Mouse (Mus musculus) midbrain, embryonic 15.5 days (tissue): ENCODE measurements around the gene Ntn4. TPM values are rescaled to one million over a fixed set of nuclear protein-coding genes. Genes with fewer than 3 reads are reported as not detected.

Source experiments
- ATAC-seq: fragments of 200-750 bp; cut with Nextera tagmentation; replicated peaks from 2 replicates; pipeline ENCODE4 v1.8.0; 2017; ENCODE audit warnings: moderate TSS enrichment
- H3K27ac ChIP-seq: fragments of 300-500 bp; sonication (generic); 2 replicates; pipeline ENCODE4 v1.5.1; 2015; ENCODE audit warnings: mild to moderate bottlenecking, inconsistent platforms
- H3K27me3 ChIP-seq: fragments of 300-500 bp; sonication (generic); replicated peaks from 2 replicates; pipeline ENCODE4 v1.6.1; 2015; ENCODE audit warnings: inconsistent platforms
- H3K36me3 ChIP-seq: fragments of 300-500 bp; sonication (generic); replicated peaks from 2 replicates; pipeline ENCODE4 v1.6.1; 2015; ENCODE audit warnings: inconsistent platforms
- H3K4me1 ChIP-seq: fragments of 300-500 bp; sonication (generic); 2 replicates; pipeline ENCODE4 v1.6.1; 2015; ENCODE audit warnings: inconsistent platforms
- H3K4me2 ChIP-seq: fragments of 300-500 bp; sonication (generic); 2 replicates; pipeline ENCODE4 v1.6.1; 2015; ENCODE audit warnings: inconsistent platforms, mild to moderate bottlenecking, moderate library complexity
- H3K4me3 ChIP-seq: fragments of 300-500 bp; sonication (generic); 2 replicates; pipeline ENCODE4 v1.5.1; 2015; ENCODE audit warnings: mild to moderate bottlenecking, inconsistent platforms
- H3K9ac ChIP-seq: fragments of 300-500 bp; sonication (generic); 2 replicates; pipeline ENCODE4 v1.6.1; 2015; ENCODE audit warnings: mild to moderate bottlenecking, inconsistent platforms
- H3K9me3 ChIP-seq: fragments of 300-500 bp; sonication (generic); 2 replicates; pipeline ENCODE4 v1.6.1; 2016; ENCODE audit warnings: inconsistent platforms
- WGBS: fragments of 180-500 bp; shearing (Covaris S2); methylation state at CpG from one replicate; pipeline ENCODE4 v1.1.7; 2015; ENCODE audit warnings: mixed read lengths; 5-methylcytosine and 5-hydroxymethylcytosine counted together
- polyA plus RNA-seq: library from polyadenylated mRNA; unstranded; fragments of >200 nt; fragmentation: Nextera tagmentation; extraction: Ambion mirVana; gene quantifications from 2 replicates; pipeline ENCODE4 v1.2.1, GENCODE M21; 2015

Ntn4 gene
- polyA plus RNA-seq = 1.2 and 1.8 TPM in 2 replicates

DNA sequence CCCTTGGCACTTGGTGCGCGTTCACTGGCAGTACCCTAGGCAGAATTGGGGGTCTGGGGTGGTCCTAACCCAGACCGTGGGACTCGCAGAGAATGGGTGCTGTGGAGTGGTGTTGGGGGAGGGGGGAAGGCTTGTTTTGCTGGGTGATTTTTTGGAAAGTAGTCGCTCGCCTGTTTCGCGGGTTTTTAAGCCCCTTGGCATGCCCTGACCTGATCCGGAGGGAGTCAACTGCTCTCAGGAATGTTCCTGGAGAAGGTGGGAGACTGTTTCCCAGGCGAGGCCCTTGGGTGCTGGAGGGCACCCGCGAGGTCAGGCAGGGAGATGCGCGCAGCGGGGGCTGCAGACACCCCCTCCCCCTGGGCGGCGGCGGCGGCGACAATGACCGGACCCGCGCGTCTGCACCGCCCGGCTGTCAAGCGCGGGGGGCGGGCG, at the start of gene Ntn4:
Ntn4 (plus strand) TSS at position 161 of the 432 bp plus-strand sequence.
- H3K36me3 ChIP-seq = no peaks in the 10 kb centered on the region
- peak; percentile 16; the same call in 1 of the 2 replicates for ATAC-seq
- peak within 1 kb of the TSS; percentile 97 for H3K4me2 ChIP-seq
- H3K4me3 ChIP-seq = peak within 1 kb of the TSS; percentile 92
- H3K27me3 ChIP-seq = no peaks in the 10 kb centered on the region
- WGBS = 3% methylated on average over 30 of the region's 30 CpGs
- H3K9me3 ChIP-seq = no peaks in the 10 kb centered on the region
- peak within 1 kb of the TSS; percentile 82 for H3K9ac ChIP-seq
- H3K4me1 ChIP-seq = peaks cover 25% of the 10 kb centered on the region
- peak within 1 kb of the TSS; percentile 82 for H3K27ac ChIP-seq

DNA sequence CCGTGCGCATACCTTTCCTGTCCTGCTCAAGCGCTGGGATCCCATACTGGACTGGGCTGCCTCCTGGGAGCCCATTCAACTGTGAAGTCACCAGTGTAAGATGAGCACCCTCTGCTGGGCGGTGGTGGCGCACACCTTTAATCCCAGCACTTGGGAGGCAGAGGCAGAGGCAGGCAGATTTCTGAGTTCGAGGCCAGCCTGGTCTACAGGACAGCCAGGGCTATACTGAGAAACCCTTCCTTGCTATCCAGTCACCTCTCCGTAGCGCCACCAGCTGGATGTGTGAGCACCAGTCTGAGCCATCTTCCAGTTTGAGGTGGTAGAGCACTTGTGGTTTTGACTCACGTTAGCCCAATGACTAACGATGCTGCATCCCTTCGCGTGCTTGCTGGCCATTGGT, 48.0 kb upstream of the Ntn4 start:
- Histone ChIP-seq H3K9ac (no peak overlapping the region), H3K4me2 (no peak overlapping the region)
- no peak for ATAC-seq

DNA sequence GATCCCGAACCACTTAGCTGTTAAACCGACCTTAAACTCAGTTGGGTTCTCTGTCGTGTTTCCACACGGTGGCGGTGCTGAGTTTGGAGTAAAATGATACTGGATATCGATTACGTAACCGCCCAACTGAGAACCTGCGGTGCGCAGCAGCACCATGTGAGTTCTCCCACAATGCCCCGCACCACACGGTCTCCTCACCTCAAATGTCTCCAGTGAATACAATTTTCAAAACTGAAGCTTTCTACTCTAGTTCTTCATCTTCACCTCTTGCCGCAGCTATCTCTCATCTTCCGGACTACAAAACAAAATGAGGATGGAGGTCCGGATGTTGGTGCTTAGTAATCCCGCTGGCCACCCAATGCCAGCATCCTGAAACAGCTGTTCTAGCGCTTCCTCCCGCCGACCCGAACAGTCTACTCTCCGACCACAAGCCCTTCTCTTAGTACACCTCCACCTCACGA, 46.4 kb upstream of the Ntn4 start:
- WGBS = 3% methylated on average over 22 of the region's 22 CpGs
- Histone ChIP-seq H3K4me2 (peak overlapping the region; percentile 83), H3K9ac (peak overlapping the region; percentile 57), H3K4me1 (peaks cover 8% of the 10 kb centered on the region; the same call in 1 of the 2 replicates), H3K9me3 (no peaks in the 10 kb centered on the region), H3K27me3 (no peaks in the 10 kb centered on the region), H3K27ac (peak overlapping the region; percentile 68; the same call in 1 of the 2 replicates), H3K36me3 (no peaks in the 10 kb centered on the region), H3K4me3 (peak overlapping the region; percentile 47)
- ATAC-seq = peak; percentile 80

More for the DNA sequence above, 48.0 kb upstream of the Ntn4 start:
- no peak overlapping the region for H3K4me3 ChIP-seq
- no peak overlapping the region for H3K27ac ChIP-seq
- WGBS = 53% methylated on average over 12 of the region's 12 CpGs
- no peaks in the 10 kb centered on the region for H3K36me3 ChIP-seq
- no peaks in the 10 kb centered on the region for H3K27me3 ChIP-seq
- peaks cover 22% of the 10 kb centered on the region for H3K4me1 ChIP-seq
- no peaks in the 10 kb centered on the region for H3K9me3 ChIP-seq

DNA sequence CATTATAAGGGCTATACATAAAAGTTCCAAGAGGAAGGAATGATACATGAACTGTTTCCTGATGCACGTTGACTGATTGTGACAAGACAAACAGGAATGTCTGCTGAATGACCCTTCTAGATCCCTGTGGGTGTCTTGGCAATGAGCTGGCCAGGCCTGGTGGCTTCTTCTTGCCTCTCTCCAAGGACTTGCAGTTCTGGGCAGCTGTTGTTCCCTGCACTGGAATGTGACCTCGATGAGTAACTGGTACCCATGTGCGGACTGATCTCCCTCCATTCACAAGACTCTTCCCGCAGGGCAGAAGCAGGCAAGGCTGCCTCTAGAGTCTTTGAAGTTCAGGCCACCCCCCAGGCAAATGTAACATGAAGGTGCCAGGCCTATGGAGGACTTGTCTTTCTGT, 44.6 kb upstream of the Ntn4 start:
- Histone ChIP-seq H3K27ac (no peak overlapping the region), H3K27me3 (no peaks in the 10 kb centered on the region), H3K9me3 (no peaks in the 10 kb centered on the region), H3K4me3 (no peak overlapping the region), H3K9ac (no peak overlapping the region), H3K36me3 (no peaks in the 10 kb centered on the region), H3K4me2 (no peak overlapping the region), H3K4me1 (peaks cover 4% of the 10 kb centered on the region; the same call in 1 of the 2 replicates)
- no peak for ATAC-seq
- WGBS = 75% methylated on average over 4 of the region's 4 CpGs

DNA sequence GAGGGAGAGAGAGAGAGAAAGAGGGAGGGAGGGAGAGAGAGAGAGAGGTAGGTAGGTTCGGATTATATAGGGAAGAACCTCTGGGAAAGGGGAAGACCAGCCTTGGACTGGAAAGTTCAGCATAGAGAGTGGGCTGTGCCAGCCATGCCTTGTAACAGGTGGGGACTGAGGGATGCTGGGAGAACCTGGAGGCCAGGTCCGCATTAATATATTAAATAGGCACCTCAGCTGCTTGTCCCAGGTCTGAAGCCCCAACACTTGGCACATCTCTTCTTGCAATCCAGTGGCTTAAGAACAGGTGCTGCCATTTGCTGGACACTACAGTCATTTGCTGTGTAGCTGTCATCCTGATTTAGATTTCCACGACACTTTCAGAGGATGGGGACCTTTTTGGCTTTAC, 43.8 kb upstream of the Ntn4 start:
- Histone ChIP-seq H3K36me3 (no peaks in the 10 kb centered on the region), H3K4me1 (peaks cover 4% of the 10 kb centered on the region; the same call in 1 of the 2 replicates), H3K9me3 (no peaks in the 10 kb centered on the region), H3K4me3 (no peak overlapping the region), H3K27me3 (no peaks in the 10 kb centered on the region), H3K27ac (no peak overlapping the region), H3K4me2 (no peak overlapping the region), H3K9ac (no peak overlapping the region)
- 90% methylated on average over 3 of the region's 3 CpGs for WGBS
- ATAC-seq = no peak

- no peak overlapping the region for H3K4me3 ChIP-seq
Observed at GRCm38 (mm10) chr10:93602309-93602708, 38.2 kb upstream of the Ntn4 start.

DNA sequence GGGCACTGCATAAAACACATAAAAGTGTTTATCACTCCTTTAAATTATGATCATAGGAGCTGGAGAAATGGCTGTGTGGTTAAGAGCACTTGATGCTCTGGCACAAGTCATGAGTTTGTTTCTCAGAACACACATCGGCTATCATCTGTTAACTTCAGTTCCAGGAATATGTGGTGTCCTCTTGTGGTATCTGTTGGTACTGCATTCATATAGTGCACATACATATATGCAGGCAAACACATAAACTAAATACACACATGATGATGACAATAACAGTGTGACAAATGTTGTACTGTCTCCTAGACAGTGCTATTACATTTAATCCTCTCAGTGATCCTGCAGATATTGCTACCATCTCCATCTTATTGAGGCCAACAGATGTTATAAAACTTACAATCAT, 37.2 kb upstream of the Ntn4 start:
- H3K4me1 ChIP-seq = no peaks in the 10 kb centered on the region
- no peaks in the 10 kb centered on the region for H3K36me3 ChIP-seq
- no peaks in the 10 kb centered on the region for H3K9me3 ChIP-seq
- no peak for ATAC-seq
- H3K4me2 ChIP-seq = no peak overlapping the region
- H3K27ac ChIP-seq = no peak overlapping the region
- no peak overlapping the region for H3K9ac ChIP-seq
- H3K27me3 ChIP-seq = no peaks in the 10 kb centered on the region
- WGBS = 90% methylated on average over 1 of the region's 1 CpGs
- H3K4me3 ChIP-seq = no peak overlapping the region

More at GRCm38 (mm10) chr10:93602309-93602708, 38.2 kb upstream of the Ntn4 start:
- Histone ChIP-seq H3K4me2 (no peak overlapping the region), H3K27ac (no peak overlapping the region), H3K9me3 (no peaks in the 10 kb centered on the region), H3K9ac (no peak overlapping the region), H3K4me1 (no peaks in the 10 kb centered on the region), H3K27me3 (no peaks in the 10 kb centered on the region), H3K36me3 (no peaks in the 10 kb centered on the region)
- ATAC-seq = no peak
- 62% methylated on average over 5 of the region's 5 CpGs for WGBS

- no peak overlapping the region for H3K27ac ChIP-seq
- 92% methylated on average over 9 of the region's 9 CpGs for WGBS
Observed at GRCm38 (mm10) chr10:93606326-93606725, 34.2 kb upstream of the Ntn4 start.

DNA sequence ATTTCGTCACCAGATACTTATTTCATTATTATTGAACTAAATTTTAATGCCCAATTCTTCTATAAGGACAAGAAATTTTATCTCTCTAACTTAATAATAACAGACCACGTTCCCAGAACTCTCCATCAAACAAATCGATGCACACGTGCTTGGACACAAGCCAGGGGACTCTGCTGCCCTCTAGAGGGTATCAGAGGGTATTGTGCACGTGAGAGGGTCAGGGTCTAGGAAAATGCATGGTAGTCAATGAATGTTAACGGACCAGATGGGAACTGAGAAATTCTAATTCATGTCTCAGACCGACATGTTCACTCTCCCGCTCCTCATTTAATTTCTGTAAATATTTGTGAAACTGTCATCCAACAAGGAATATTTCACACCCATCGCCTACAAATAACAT, 32.4 kb upstream of the Ntn4 start:
- ATAC-seq = no peak
- Histone ChIP-seq H3K9ac (no peak overlapping the region), H3K4me3 (no peak overlapping the region), H3K27ac (no peak overlapping the region), H3K27me3 (no peaks in the 10 kb centered on the region), H3K4me1 (peaks cover 4% of the 10 kb centered on the region; the same call in 1 of the 2 replicates), H3K4me2 (no peak overlapping the region), H3K9me3 (no peaks in the 10 kb centered on the region), H3K36me3 (no peaks in the 10 kb centered on the region)
- WGBS = 51% methylated on average over 9 of the region's 9 CpGs

More at GRCm38 (mm10) chr10:93606326-93606725, 34.2 kb upstream of the Ntn4 start:
- H3K36me3 ChIP-seq = no peaks in the 10 kb centered on the region
- no peak overlapping the region for H3K4me3 ChIP-seq
- no peak overlapping the region for H3K4me2 ChIP-seq
- no peaks in the 10 kb centered on the region for H3K27me3 ChIP-seq
- ATAC-seq = no peak
- no peaks in the 10 kb centered on the region for H3K4me1 ChIP-seq
- H3K9ac ChIP-seq = no peak overlapping the region
- no peaks in the 10 kb centered on the region for H3K9me3 ChIP-seq

GRCm38 (mm10) chr10:93609236-93609635, 31.2 kb upstream of the Ntn4 start:
- Histone ChIP-seq H3K9ac (no peak overlapping the region), H3K9me3 (no peaks in the 10 kb centered on the region), H3K4me3 (no peak overlapping the region), H3K4me1 (peaks cover 4% of the 10 kb centered on the region; the same call in 1 of the 2 replicates), H3K4me2 (no peak overlapping the region), H3K27me3 (no peaks in the 10 kb centered on the region), H3K27ac (no peak overlapping the region), H3K36me3 (no peaks in the 10 kb centered on the region)
- no peak for ATAC-seq
- 94% methylated on average over 7 of the region's 7 CpGs for WGBS

DNA sequence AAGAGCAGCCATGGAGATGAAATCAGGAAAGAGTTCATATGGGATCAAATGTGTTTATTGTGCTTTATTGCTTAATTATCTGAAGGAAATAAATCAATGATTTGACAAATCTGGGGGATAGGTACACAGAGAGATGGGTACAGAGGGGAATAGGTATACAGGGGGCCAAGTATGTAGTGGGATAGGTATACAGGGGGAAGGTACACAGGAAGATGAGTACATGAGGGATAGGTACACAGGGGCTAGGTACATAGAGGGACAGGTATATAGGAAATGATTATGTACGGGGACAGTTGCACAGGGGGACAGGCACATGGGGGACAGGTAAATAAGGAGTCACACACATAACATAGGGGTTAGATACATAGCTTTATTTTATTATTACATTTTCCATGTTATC, 29.6 kb upstream of the Ntn4 start:
- no peaks in the 10 kb centered on the region for H3K27me3 ChIP-seq
- no peak overlapping the region for H3K4me3 ChIP-seq
- 100% methylated on average over 1 of the region's 1 CpGs for WGBS
- no peak overlapping the region for H3K4me2 ChIP-seq
- H3K36me3 ChIP-seq = no peaks in the 10 kb centered on the region
- peaks cover 4% of the 10 kb centered on the region; the same call in 1 of the 2 replicates for H3K4me1 ChIP-seq
- H3K9ac ChIP-seq = no peak overlapping the region
- peak; percentile 60 for ATAC-seq
- no peak overlapping the region for H3K27ac ChIP-seq
- H3K9me3 ChIP-seq = no peaks in the 10 kb centered on the region

DNA sequence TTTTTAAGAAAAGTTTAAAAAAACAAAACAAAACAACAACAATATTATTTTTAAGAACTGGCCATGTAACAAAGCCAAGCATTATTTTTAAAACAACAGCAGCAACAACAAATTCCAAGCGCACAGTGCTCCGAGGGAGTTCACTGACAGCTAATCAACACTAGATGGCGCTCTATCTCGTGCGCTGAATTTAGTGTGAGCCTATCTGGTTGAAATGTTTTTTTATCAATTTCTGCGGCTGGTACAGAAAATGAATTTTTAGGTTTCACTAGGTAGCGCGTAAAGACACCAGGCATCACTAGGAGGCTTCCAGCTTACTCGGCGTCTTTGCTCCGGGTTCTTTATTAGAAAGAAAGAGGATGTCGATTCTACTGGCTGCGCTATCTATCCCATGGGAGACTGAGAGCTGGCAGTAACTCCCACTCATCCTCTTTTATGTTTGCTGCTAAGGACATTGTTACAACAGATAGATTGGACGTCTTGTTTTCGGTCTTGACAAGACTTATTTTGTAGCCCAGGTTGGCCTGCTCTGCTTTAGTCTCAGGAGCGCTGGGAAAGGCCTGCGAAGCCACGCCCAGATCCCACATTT, 29.0 kb upstream of the Ntn4 start:
- no peaks in the 10 kb centered on the region for H3K9me3 ChIP-seq
- H3K27me3 ChIP-seq = no peaks in the 10 kb centered on the region
- peaks cover 4% of the 10 kb centered on the region; the same call in 1 of the 2 replicates for H3K4me1 ChIP-seq
- H3K9ac ChIP-seq = no peak overlapping the region
- H3K36me3 ChIP-seq = no peaks in the 10 kb centered on the region
- H3K4me3 ChIP-seq = no peak overlapping the region
- H3K27ac ChIP-seq = peak overlapping the region; percentile 17
- 34% methylated on average over 18 of the region's 18 CpGs for WGBS
- peak overlapping the region; percentile 34 for H3K4me2 ChIP-seq
- ATAC-seq = peak; percentile 48; the same call in 1 of the 2 replicates

- Histone ChIP-seq H3K4me1 (peaks cover 4% of the 10 kb centered on the region; the same call in 1 of the 2 replicates), H3K9ac (no peak overlapping the region), H3K27ac (no peak overlapping the region), H3K4me3 (no peak overlapping the region), H3K27me3 (no peaks in the 10 kb centered on the region), H3K36me3 (no peaks in the 10 kb centered on the region), H3K9me3 (no peaks in the 10 kb centered on the region), H3K4me2 (no peak overlapping the region)
- no peak for ATAC-seq
- WGBS = 79% methylated on average over 8 of the region's 8 CpGs
Observed at GRCm38 (mm10) chr10:93614850-93615249, 25.6 kb upstream of the Ntn4 start.
